Mouse (Mus musculus) c-Kit-positive CD71-positive TER-119-positive erythroid progenitor cells, embryonic 14.5 days (primary cell): ENCODE data around the gene Gpr176.
A peak's percentile ranks its signal among the peaks of the same experiment; 100 is the strongest.

ENCODE experiments used
- DNase-seq: peaks from one replicate; pipeline ENCODE4 v3.0.0-alpha.2; 2013; ENCODE audit warnings: low spot score

Gene Gpr176

GRCm38 (mm10) chr2:118372901-118373571, at the start of gene Gpr176:
Gene Gpr176, minus strand, starts transcription at chr2:118373419.
- DNase-seq, result no peak

- no peak for DNase-seq
Observed at GRCm38 (mm10) chr2:118422385-118422784, 49.2 kb upstream of the Gpr176 start.

GRCm38 (mm10) chr2:118421951-118422350, 48.7 kb upstream of the Gpr176 start:
- DNase-seq, result no peak

GRCm38 (mm10) chr2:118418076-118418475, 44.9 kb upstream of the Gpr176 start:
- DNase-seq, result no peak

- no peak for DNase-seq
Observed at GRCm38 (mm10) chr2:118415601-118416355, 42.6 kb upstream of the Gpr176 start.

GRCm38 (mm10) chr2:118412821-118413220, 39.6 kb upstream of the Gpr176 start:
- DNase-seq, result no peak

- DNase-seq, result no peak
Observed at GRCm38 (mm10) chr2:118408336-118408895, 35.2 kb upstream of the Gpr176 start.

- DNase-seq, result no peak
Observed at GRCm38 (mm10) chr2:118406811-118407210, 33.6 kb upstream of the Gpr176 start.

GRCm38 (mm10) chr2:118405568-118405967, 32.3 kb upstream of the Gpr176 start:
- no peak for DNase-seq

GRCm38 (mm10) chr2:118404336-118404735, 31.1 kb upstream of the Gpr176 start:
- DNase-seq, result no peak

- DNase-seq, result no peak
Observed at GRCm38 (mm10) chr2:118401834-118402727, 28.9 kb upstream of the Gpr176 start.

- no peak for DNase-seq
Observed at GRCm38 (mm10) chr2:118399751-118400150, 26.5 kb upstream of the Gpr176 start.

GRCm38 (mm10) chr2:118391201-118391600, 18.0 kb upstream of the Gpr176 start:
- no peak for DNase-seq

- peak; percentile 11 for DNase-seq
Observed at GRCm38 (mm10) chr2:118390072-118390471, 16.9 kb upstream of the Gpr176 start.

GRCm38 (mm10) chr2:118389569-118389968, 16.4 kb upstream of the Gpr176 start:
- DNase-seq, result no peak

- DNase-seq, result peak; percentile 99
Observed at GRCm38 (mm10) chr2:118388341-118389335, 15.4 kb upstream of the Gpr176 start, which contains the start of gene Eif2ak4. Gene Eif2ak4, plus strand, starts transcription at chr2:118388618.

- no peak for DNase-seq
Observed at GRCm38 (mm10) chr2:118383387-118383786, 10.2 kb upstream of the Gpr176 start.

GRCm38 (mm10) chr2:118379756-118380155, 6.5 kb upstream of the Gpr176 start:
- no peak for DNase-seq

- DNase-seq, result no peak
Observed at GRCm38 (mm10) chr2:118375931-118376330, 2.7 kb upstream of the Gpr176 start.

GRCm38 (mm10) chr2:118375522-118375921, 2.3 kb upstream of the Gpr176 start:
- no peak for DNase-seq
